Mouse (Mus musculus) MEL (cell line): ENCODE measurements at regions not wholly inside any gene's neighbourhood (a gene's known extent, or its start where the extent isn't known, plus 50 kb on each side); places are given as distances from the start of the nearest gene placed in this dataset.

Source experiments
- DNase-seq: peaks from one replicate; pipeline ENCODE4 v3.0.0; 2011; ENCODE audit warnings: low read depth, low spot score
- H3K27ac ChIP-seq: 2 replicates; pipeline ENCODE4 v1.5.1; 2012; ENCODE audit warnings: low read depth, mild to moderate bottlenecking, control low read depth, low read length, moderate library complexity; ENCODE audit not compliant: control insufficient read depth
- H3K27me3 ChIP-seq, 2 experiments: fragments of 150-350 bp in 1 of 2; sonication (generic) in 1 of 2; 2 replicates each; pipeline ENCODE4 v1.6.1; 2012; ENCODE audit warnings: low read length in 2 of 2, mild to moderate bottlenecking in 2 of 2, improper control_type of control experiment in 1 of 2, moderate library complexity in 1 of 2; ENCODE audit not compliant: insufficient read depth in 2 of 2, control insufficient read depth in 1 of 2
- H3K36me3 ChIP-seq, 2 experiments: 2 replicates each; pipeline ENCODE4 v1.6.1; 2012 to 2014; ENCODE audit warnings: low read length in 2 of 2, improper control_type of control experiment in 1 of 2, inconsistent platforms in 1 of 2, mild to moderate bottlenecking in 1 of 2; ENCODE audit not compliant: insufficient read depth in 2 of 2, control insufficient read depth in 1 of 2
- H3K4me1 ChIP-seq, 2 experiments: fragments of 150-350 bp in 1 of 2; sonication (generic) in 1 of 2; 2 replicates each; pipeline ENCODE4 v1.6.1; 2012; ENCODE audit warnings: low read length in 2 of 2, improper control_type of control experiment in 1 of 2, mild to moderate bottlenecking in 1 of 2; ENCODE audit not compliant: insufficient read depth in 2 of 2, control insufficient read depth in 1 of 2
- H3K4me3 ChIP-seq, 2 experiments: fragments of 150-350 bp in 1 of 2; sonication (generic) in 1 of 2; 2 replicates each; pipeline ENCODE4 v1.5.1; 2012; ENCODE audit warnings: low read depth in 2 of 2, low read length in 2 of 2, mild to moderate bottlenecking in 2 of 2, moderate library complexity in 2 of 2, control low read depth in 1 of 2, improper control_type of control experiment in 1 of 2; ENCODE audit not compliant: control insufficient read depth in 1 of 2, insufficient read depth in 1 of 2
- H3K79me2 ChIP-seq: 2 replicates; pipeline ENCODE4 v1.6.1; 2012; ENCODE audit warnings: mild to moderate bottlenecking, low read length, moderate library complexity; ENCODE audit not compliant: control insufficient read depth, poor library complexity, insufficient read depth
- H3K9ac ChIP-seq: 2 replicates; pipeline ENCODE4 v1.6.1; 2012; ENCODE audit warnings: low read depth, mild to moderate bottlenecking, control low read depth, low read length, moderate library complexity; ENCODE audit not compliant: control insufficient read depth, poor library complexity, severe bottlenecking
- H3K9me3 ChIP-seq: fragments of 150-350 bp; sonication (generic); replicated peaks from 2 replicates; pipeline ENCODE4 v1.6.1; 2012; ENCODE audit warnings: mild to moderate bottlenecking, low read length, improper control_type of control experiment, moderate library complexity; ENCODE audit not compliant: insufficient read depth
- CHD1 ChIP-seq: IDR thresholded peaks from 2 replicates; pipeline ENCODE4 v1.6.1; 2012; ENCODE audit warnings: low read depth, mild to moderate bottlenecking, inconsistent platforms, low read length, improper control_type of control experiment
- CHD2 ChIP-seq: IDR thresholded peaks from 2 replicates; pipeline ENCODE4 v1.6.1; 2011; ENCODE audit warnings: low read length, improper control_type of control experiment
- ELF1 ChIP-seq: IDR thresholded peaks from 2 replicates; pipeline ENCODE4 v1.6.1; 2014; ENCODE audit warnings: low read depth, mild to moderate bottlenecking, inconsistent platforms, low read length, improper control_type of control experiment, moderate library complexity
- EP300 ChIP-seq, 2 experiments: IDR thresholded peaks; 2 replicates each; pipeline ENCODE4 v1.6.1; 2011; ENCODE audit warnings: improper control_type of control experiment in 2 of 2, low read length in 2 of 2, low read depth in 1 of 2, mild to moderate bottlenecking in 1 of 2
- ETS1 ChIP-seq: IDR thresholded peaks from 2 replicates; pipeline ENCODE4 v1.6.1; 2012; ENCODE audit warnings: low read depth, mild to moderate bottlenecking, inconsistent platforms, low read length, improper control_type of control experiment, moderate library complexity
- HCFC1 ChIP-seq: IDR thresholded peaks from 2 replicates; pipeline ENCODE4 v1.6.1; 2012; ENCODE audit warnings: low read depth, mild to moderate bottlenecking, inconsistent platforms, low read length, improper control_type of control experiment, moderate library complexity
- MAX ChIP-seq: IDR thresholded peaks from 2 replicates; pipeline ENCODE4 v1.6.1; 2011; ENCODE audit warnings: low read length, improper control_type of control experiment
- MAZ ChIP-seq: IDR thresholded peaks from 2 replicates; pipeline ENCODE4 v1.6.1; 2012; ENCODE audit warnings: low read depth, mild to moderate bottlenecking, inconsistent platforms, low read length, improper control_type of control experiment
- MEF2A ChIP-seq: IDR thresholded peaks from 2 replicates; pipeline ENCODE4 v1.6.1; 2014; ENCODE audit warnings: low read depth, mild to moderate bottlenecking, inconsistent platforms, low read length, improper control_type of control experiment; ENCODE audit not compliant: poor library complexity, insufficient replicate concordance, severe bottlenecking; ENCODE audit errors: extremely low read depth
- MXI1 ChIP-seq: IDR thresholded peaks from 2 replicates; pipeline ENCODE4 v1.6.1; 2011; ENCODE audit warnings: mild to moderate bottlenecking, low read depth, low read length, improper control_type of control experiment
- MYB ChIP-seq: IDR thresholded peaks from 2 replicates; pipeline ENCODE4 v1.6.1; 2011; ENCODE audit warnings: mild to moderate bottlenecking, low read depth, low read length, improper control_type of control experiment
- MYC ChIP-seq: IDR thresholded peaks from 2 replicates; pipeline ENCODE4 v1.6.1; 2011; ENCODE audit warnings: low read depth, mild to moderate bottlenecking, low read length, improper control_type of control experiment, moderate library complexity
- NELFE ChIP-seq: IDR thresholded peaks from 2 replicates; pipeline ENCODE4 v1.6.1; 2011; ENCODE audit warnings: low read depth, low read length, improper control_type of control experiment
- NRF1 ChIP-seq: IDR thresholded peaks from 2 replicates; pipeline ENCODE4 v1.6.1; 2014; ENCODE audit warnings: low read depth, mild to moderate bottlenecking, inconsistent platforms, low read length, improper control_type of control experiment, moderate library complexity; ENCODE audit not compliant: poor library complexity, insufficient read depth, severe bottlenecking
- POLR2A ChIP-seq, 2 experiments: IDR thresholded peaks; 2 replicates each; pipeline ENCODE4 v1.6.1; 2011 to 2012; ENCODE audit warnings: low read length in 2 of 2, mild to moderate bottlenecking in 2 of 2, control low read depth in 1 of 2, improper control_type of control experiment in 1 of 2, low read depth in 1 of 2, moderate library complexity in 1 of 2; ENCODE audit not compliant: control insufficient read depth in 1 of 2, insufficient read depth in 1 of 2, poor library complexity in 1 of 2
- POLR2AphosphoS2 ChIP-seq: IDR thresholded peaks from 2 replicates; pipeline ENCODE4 v1.6.1; 2011; ENCODE audit warnings: low read length, improper control_type of control experiment
- POLR2AphosphoS5 ChIP-seq: IDR thresholded peaks from 2 replicates; pipeline ENCODE4 v1.6.1; 2012; ENCODE audit warnings: low read depth, borderline replicate concordance, mild to moderate bottlenecking, inconsistent platforms, low read length, moderate library complexity, mixed read lengths
- RAD21 ChIP-seq: IDR thresholded peaks from 2 replicates; pipeline ENCODE4 v1.6.1; 2011; ENCODE audit warnings: mild to moderate bottlenecking, low read depth, low read length, improper control_type of control experiment
- SIN3A ChIP-seq: IDR thresholded peaks from 2 replicates; pipeline ENCODE4 v1.6.1; 2012; ENCODE audit warnings: low read length, improper control_type of control experiment, inconsistent platforms
- TAL1 ChIP-seq: IDR thresholded peaks from 2 replicates; pipeline ENCODE4 v1.6.1; 2012; ENCODE audit warnings: mild to moderate bottlenecking, inconsistent platforms, low read length, moderate library complexity, mixed read lengths
- TBP ChIP-seq: IDR thresholded peaks from 2 replicates; pipeline ENCODE4 v1.8.0; 2011; ENCODE audit warnings: low read depth, low read length, improper control_type of control experiment
- TCF12 ChIP-seq: IDR thresholded peaks from 2 replicates; pipeline ENCODE4 v1.6.1; 2014; ENCODE audit warnings: low read depth, mild to moderate bottlenecking, inconsistent platforms, low read length, improper control_type of control experiment, moderate library complexity
- UBTF ChIP-seq: IDR thresholded peaks from 2 replicates; pipeline ENCODE4 v1.6.1; 2012; ENCODE audit warnings: low read depth, mild to moderate bottlenecking, inconsistent platforms, low read length, improper control_type of control experiment, moderate library complexity, borderline replicate concordance; ENCODE audit not compliant: insufficient read depth
- USF1 ChIP-seq: IDR thresholded peaks from 2 replicates; pipeline ENCODE4 v1.6.1; 2014; ENCODE audit warnings: low read depth, mild to moderate bottlenecking, inconsistent platforms, low read length, improper control_type of control experiment, moderate library complexity
- ZKSCAN1 ChIP-seq: IDR thresholded peaks from 2 replicates; pipeline ENCODE4 v1.6.1; 2012; ENCODE audit warnings: low read depth, mild to moderate bottlenecking, inconsistent platforms, low read length, improper control_type of control experiment, moderate library complexity
- ZMIZ1 ChIP-seq: IDR thresholded peaks from 2 replicates; pipeline ENCODE4 v1.6.1; 2012; ENCODE audit warnings: low read depth, mild to moderate bottlenecking, inconsistent platforms, low read length, improper control_type of control experiment, moderate library complexity
- ZNF384 ChIP-seq: IDR thresholded peaks from 2 replicates; pipeline ENCODE4 v1.6.1; 2012; ENCODE audit warnings: low read depth, mild to moderate bottlenecking, inconsistent platforms, low read length, improper control_type of control experiment

DNA sequence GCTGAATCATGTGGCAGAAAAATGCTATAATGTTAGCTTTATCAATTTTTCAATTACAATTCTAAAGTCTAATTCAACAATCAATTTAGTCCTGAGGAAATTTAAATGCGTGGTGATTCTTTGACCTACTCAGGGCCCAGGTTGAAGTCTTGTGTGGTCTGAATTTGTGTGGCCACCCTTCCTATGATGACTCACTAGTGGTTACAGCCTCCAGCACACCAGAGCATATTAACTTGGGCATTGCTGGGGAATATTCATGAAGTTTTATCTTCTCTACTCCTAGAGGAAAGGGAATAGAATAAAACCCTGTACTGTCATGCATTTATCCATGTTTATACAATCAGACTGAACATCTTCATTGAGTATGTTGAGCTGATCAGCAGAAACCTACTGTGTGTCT, 665.2 kb downstream of the Inhba start:
- Histone ChIP-seq H3K27ac (no peak overlapping the region), H3K36me3 (no peaks in the 10 kb centered on the region), H3K79me2 (no peaks in the 10 kb centered on the region), H3K4me1 (no peaks in the 10 kb centered on the region; a peak in 1 of 4 replicates), H3K9ac (no peak overlapping the region), H3K27me3 (no peaks in the 10 kb centered on the region), H3K9me3 (no peaks in the 10 kb centered on the region), H3K4me3 (no peak overlapping the region)
- TF ChIP-seq HCFC1 = no peak
- no peak for TF ChIP-seq MAZ
- no peak for TF ChIP-seq ZNF384
- TF ChIP-seq UBTF = no peak
- TF ChIP-seq ZKSCAN1 = no peak
- no peak for TF ChIP-seq ETS1
- no peak for TF ChIP-seq USF1
- TF ChIP-seq SIN3A = no peak
- TF ChIP-seq MYC = no peak
- no peak for TF ChIP-seq MXI1
- no peak for TF ChIP-seq TCF12
- TF ChIP-seq POLR2A (IDR thresholded peaks at IDR 0.05; ENCODE audit: control insufficient read depth in 1 of 2, insufficient read depth in 1 of 2, low read depth in 1 of 2, low read length in 2 of 2, poor library complexity in 1 of 2) = no peak
- no peak for TF ChIP-seq TAL1
- no peak for TF ChIP-seq POLR2AphosphoS2
- no peak for TF ChIP-seq TBP
- no peak for TF ChIP-seq EP300 (IDR thresholded peaks at IDR 0.05; ENCODE audit: low read depth in 1 of 2, low read length in 2 of 2)
- DNase-seq = no peak

GRCm38 (mm10) chr13:16678246-16679024, 666.8 kb downstream of the Inhba start:
- no peak overlapping the region for H3K4me3 ChIP-seq
- H3K9ac ChIP-seq = no peak overlapping the region
- H3K79me2 ChIP-seq = no peaks in the 10 kb centered on the region
- H3K27ac ChIP-seq = no peak overlapping the region
- no peak for DNase-seq
- TF ChIP-seq TAL1 (no peak), MAX (no peak), MYC (no peak), TCF12 (no peak), MYB (no peak), SIN3A (no peak), NELFE (no peak), ZMIZ1 (no peak), RAD21 (no peak), CHD2 (no peak), NRF1 (no peak), POLR2A (IDR thresholded peaks at IDR 0.05; ENCODE audit: control insufficient read depth in 1 of 2, insufficient read depth in 1 of 2, low read depth in 1 of 2, low read length in 2 of 2, poor library complexity in 1 of 2) (no peak), CHD1 (no peak), ELF1 (no peak), POLR2AphosphoS5 (no peak), MEF2A (no peak)
- no peaks in the 10 kb centered on the region for H3K27me3 ChIP-seq
- H3K9me3 ChIP-seq = no peaks in the 10 kb centered on the region
- no peaks in the 10 kb centered on the region; a peak in 2 of 4 replicates for H3K4me1 ChIP-seq
- H3K36me3 ChIP-seq = no peaks in the 10 kb centered on the region
